Mouse (Mus musculus) lung, embryonic 14.5 days (tissue): ENCODE data around the gene Hist3h2a. TPM values are rescaled to one million over a fixed set of nuclear protein-coding genes. Genes with fewer than 3 reads are reported as not detected.

ENCODE experiments used
- ATAC-seq: fragments of 200-750 bp; cut with Nextera tagmentation; 2 replicates; pipeline ENCODE4 v1.8.0; 2017; ENCODE audit warnings: mild to moderate bottlenecking, moderate TSS enrichment, moderate library complexity; ENCODE audit not compliant: insufficient read depth
- DNase-seq: peaks from one replicate; pipeline ENCODE4 v3.0.0-alpha.2; 2015
- H3K27ac ChIP-seq: fragments of 300-500 bp; sonication (generic); 2 replicates; pipeline ENCODE4 v1.5.1; 2014; ENCODE audit warnings: low read depth, mild to moderate bottlenecking, moderate library complexity
- H3K27me3 ChIP-seq: fragments of 300-500 bp; sonication (generic); 2 replicates; pipeline ENCODE4 v1.6.1; 2014; ENCODE audit warnings: low read length, control low read depth; ENCODE audit not compliant: insufficient read depth
- H3K36me3 ChIP-seq: fragments of 300-500 bp; sonication (generic); 2 replicates; pipeline ENCODE4 v1.6.1; 2014; ENCODE audit warnings: control low read depth; ENCODE audit not compliant: insufficient read depth
- H3K4me1 ChIP-seq: fragments of 300-500 bp; sonication (generic); 2 replicates; pipeline ENCODE4 v1.6.1; 2014; ENCODE audit warnings: antibody characterized with exemption, control low read depth; ENCODE audit not compliant: insufficient read depth
- H3K4me2 ChIP-seq: fragments of 300-500 bp; sonication (generic); 2 replicates; pipeline ENCODE4 v1.6.1; 2014; ENCODE audit warnings: mild to moderate bottlenecking
- H3K4me3 ChIP-seq: fragments of 300-500 bp; sonication (generic); 2 replicates; pipeline ENCODE4 v1.5.1; 2014; ENCODE audit warnings: low read depth, low read length
- H3K9ac ChIP-seq: fragments of 300-500 bp; sonication (generic); 2 replicates; pipeline ENCODE4 v1.6.1; 2014
- H3K9me3 ChIP-seq: fragments of 300-500 bp; sonication (generic); 2 replicates; pipeline ENCODE4 v1.6.1; 2016; ENCODE audit warnings: low read depth, low read length, control low read depth
- CTCF ChIP-seq: IDR thresholded peaks from 2 replicates; pipeline ENCODE4 v1.5.1; 2016; ENCODE audit warnings: antibody characterized with exemption, low read depth
- WGBS: fragments of 180-500 bp; shearing (Covaris S2); extraction: QIAGEN DNeasy Blood & Tissue Kit; methylation state at CpG from one replicate; pipeline ENCODE4 v1.1.7; 2014; 5-methylcytosine and 5-hydroxymethylcytosine counted together
- polyA plus RNA-seq: library from polyadenylated mRNA; unstranded; fragments of >200 nt; fragmentation: Nextera tagmentation; extraction: Ambion mirVana; gene quantifications from 2 replicates; pipeline ENCODE4 v1.2.1, GENCODE M21; 2014

Gene Hist3h2a
- polyA plus RNA-seq: 18.1 and 18.5 TPM in 2 replicates

GRCm38 (mm10) chr11:58954420-58955142 lies at the start of gene Hist3h2a, which contains the start of gene Trim17:
Gene Hist3h2a (plus strand): TSS chr11:58954685.
Gene Trim17 (plus strand): TSS chr11:58954685.
- Histone ChIP-seq H3K36me3 (peaks cover 8% of the 10 kb centered on the region; the same call in 1 of the 2 replicates), H3K4me3 (peak within 1 kb of the TSS; percentile 53), H3K4me1 (peaks cover 5% of the 10 kb centered on the region; the same call in 1 of the 2 replicates), H3K27ac (peak within 1 kb of the TSS; percentile 100), H3K9me3 (no peaks in the 10 kb centered on the region), H3K4me2 (peak within 1 kb of the TSS; percentile 85), H3K9ac (peak within 1 kb of the TSS; percentile 87), H3K27me3 (peaks cover 20% of the 10 kb centered on the region)
- under 1% methylated on average over 49 of the region's 49 CpGs for WGBS
- TF ChIP-seq CTCF: peak; percentile 69
- ATAC-seq (peak; percentile 92), DNase-seq (peak; percentile 99)

- H3K36me3 ChIP-seq: peaks cover 22% of the 10 kb centered on the region
- TF ChIP-seq CTCF: no peak
- no peaks in the 10 kb centered on the region for H3K9me3 ChIP-seq
- H3K4me3 ChIP-seq: peak overlapping the region; percentile 75
- peak overlapping the region; percentile 90; the same call in 1 of the 2 replicates for H3K4me2 ChIP-seq
- H3K4me1 ChIP-seq: no peaks in the 10 kb centered on the region
- no peaks in the 10 kb centered on the region for H3K27me3 ChIP-seq
- WGBS: 44% methylated on average over 6 of the region's 6 CpGs
- DNase-seq: peak; percentile 68
- 0 out of 2 replicates have a peak, but pooled peaks have one; percentile 6 for ATAC-seq
- no peak overlapping the region for H3K9ac ChIP-seq
- no peak overlapping the region for H3K27ac ChIP-seq
These were observed 49.6 kb upstream of the Hist3h2a start for GRCm38 (mm10) chr11:58904838-58905237.

GRCm38 (mm10) chr11:58913776-58914175 lies 40.7 kb upstream of the Hist3h2a start:
- ATAC-seq (no peak), DNase-seq (no peak)
- H3K27ac ChIP-seq: no peak overlapping the region
- TF ChIP-seq CTCF: no peak
- no peak overlapping the region for H3K9ac ChIP-seq
- H3K4me3 ChIP-seq: no peak overlapping the region
- peak overlapping the region; percentile 66; the same call in 1 of the 2 replicates for H3K4me2 ChIP-seq
- no peaks in the 10 kb centered on the region for H3K36me3 ChIP-seq
- WGBS: 100% methylated on average over 1 of the region's 1 CpGs
- no peaks in the 10 kb centered on the region for H3K9me3 ChIP-seq
- no peaks in the 10 kb centered on the region for H3K27me3 ChIP-seq
- no peaks in the 10 kb centered on the region for H3K4me1 ChIP-seq

GRCm38 (mm10) chr11:58914461-58915028 lies 39.9 kb upstream of the Hist3h2a start:
- H3K27me3 ChIP-seq: no peaks in the 10 kb centered on the region
- ATAC-seq (peak; percentile 28; the same call in 1 of the 2 replicates), DNase-seq (peak; percentile 80)
- no peak overlapping the region for H3K27ac ChIP-seq
- no peaks in the 10 kb centered on the region for H3K4me1 ChIP-seq
- peak overlapping the region; percentile 66 for H3K4me2 ChIP-seq
- peak; percentile 77 for TF ChIP-seq CTCF
- peak overlapping the region; percentile 33 for H3K4me3 ChIP-seq
- no peaks in the 10 kb centered on the region for H3K9me3 ChIP-seq
- peak overlapping the region; percentile 49 for H3K9ac ChIP-seq
- H3K36me3 ChIP-seq: no peaks in the 10 kb centered on the region
- WGBS: 9% methylated on average over 17 of the region's 17 CpGs

GRCm38 (mm10) chr11:58916879-58917744 lies 37.4 kb upstream of the Hist3h2a start:
- Histone ChIP-seq H3K4me2 (no peak overlapping the region), H3K36me3 (no peaks in the 10 kb centered on the region), H3K27me3 (no peaks in the 10 kb centered on the region), H3K4me3 (no peak overlapping the region), H3K4me1 (no peaks in the 10 kb centered on the region), H3K9me3 (no peaks in the 10 kb centered on the region), H3K9ac (no peak overlapping the region), H3K27ac (no peak overlapping the region)
- DNase-seq (peak; percentile 68), ATAC-seq (peak; percentile 47; the same call in 1 of the 2 replicates)
- TF ChIP-seq CTCF: peak; percentile 63
- 47% methylated on average over 14 of the region's 14 CpGs for WGBS

GRCm38 (mm10) chr11:58917745-58918366 lies 36.6 kb upstream of the Hist3h2a start, which contains the start of gene Btnl10:
Gene Btnl10 (plus strand): TSS chr11:58917908.
- Histone ChIP-seq H3K9me3 (no peaks in the 10 kb centered on the region), H3K4me3 (peak within 1 kb of the TSS; percentile 8; the same call in 1 of the 2 replicates), H3K9ac (peak within 1 kb of the TSS; percentile 29; the same call in 1 of the 2 replicates), H3K4me1 (no peaks in the 10 kb centered on the region), H3K27ac (no peak within 1 kb of the TSS), H3K27me3 (no peaks in the 10 kb centered on the region), H3K4me2 (no peak within 1 kb of the TSS; the same call in 1 of the 2 replicates), H3K36me3 (no peaks in the 10 kb centered on the region)
- no peak for DNase-seq
- TF ChIP-seq CTCF: no peak
- no peak for ATAC-seq
- WGBS: 76% methylated on average over 12 of the region's 12 CpGs
